Mouse (Mus musculus) erythroblast, embryonic 14.5 days (primary cell): ENCODE data around the gene F2r.

Experiments used
- GATA1 ChIP-seq: IDR thresholded peaks from 2 replicates; pipeline ENCODE4 v1.6.1; 2012; ENCODE audit warnings: low read length, inconsistent platforms, mixed read lengths
- TAL1 ChIP-seq: IDR thresholded peaks from 3 replicates; pipeline ENCODE4 v1.6.1; 2012; ENCODE audit warnings: low read length, inconsistent platforms, mixed read lengths

DNA sequence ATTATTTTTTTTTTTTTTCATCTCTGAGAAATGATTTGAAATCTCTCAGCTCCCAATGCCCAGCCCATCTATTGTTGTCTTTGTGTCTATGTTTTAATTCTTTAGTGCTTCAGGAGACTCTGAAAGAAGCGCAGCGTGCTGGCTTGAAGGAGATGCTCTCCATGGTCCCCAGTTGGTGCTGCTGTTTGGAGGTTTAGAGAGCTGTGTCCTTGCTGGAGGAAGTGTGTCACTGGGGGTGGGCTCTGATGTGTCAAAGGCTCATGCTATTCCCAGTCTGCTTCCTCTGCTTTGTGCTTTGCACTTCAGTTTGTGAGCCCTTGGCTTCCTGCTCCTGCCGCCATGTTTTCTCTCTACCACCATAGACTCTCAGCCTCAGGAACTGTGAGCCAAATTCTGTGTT, 50.0 kb downstream of the F2r start:
- TF ChIP-seq TAL1 (no peak), GATA1 (no peak)
